In genomic region chr11:107675246-107675645, GRCm38 (mm10) we compare ENCODE assay signal across 33 mouse cellular contexts. TPM values are rescaled to one million over a fixed set of nuclear protein-coding genes. Genes with fewer than 3 reads are reported as not detected.
DNase-seq lines count a peak whose midpoint lies in the region; ATAC-seq lines count a peak whose summit lies in the region.
"Had no signal": no experiment of that assay in that cellular context is flagged by ENCODE, and none has a peak within 500 bp of the region (broad histone marks: within the 10 kb centered on the region; RNA-seq: fewer than 3 reads in every experiment).

No protein-coding gene starts in this region.

- H3K9me3 ChIP-seq in hindbrain, embryonic 13.5 days, result no peaks in the 10 kb centered on the region
- H3K9me3 ChIP-seq in hindbrain, embryonic 14.5 days (ENCODE audit: control insufficient read depth, low read length), result no peaks in the 10 kb centered on the region
- H3K9me3 ChIP-seq: heart, embryonic 13.5 days; liver, embryonic 12.5 days; megakaryocyte, embryonic 14.5 days; neural tube, embryonic 12.5 days had no signal

- no peaks in the 10 kb centered on the region for H3K27me3 ChIP-seq in hindbrain, embryonic 13.5 days
- H3K27me3 ChIP-seq in hindbrain, embryonic 14.5 days (ENCODE audit: control insufficient read depth, insufficient read depth, low read length), result no peaks in the 10 kb centered on the region
- H3K27me3 ChIP-seq: CH12.LX; forebrain, embryonic 13.5 days; heart, embryonic 13.5 days; liver, embryonic 12.5 days; megakaryocyte, embryonic 14.5 days; neural tube, embryonic 12.5 days had no signal

- WGBS in hindbrain, embryonic 13.5 days, result 83% methylated on average over 10 of the region's 10 CpGs
- 86% methylated on average over 10 of the region's 10 CpGs for WGBS in hindbrain, embryonic 14.5 days

- no peak for ATAC-seq in hindbrain, embryonic 13.5 days (ENCODE audit: low FRiP score)
- ATAC-seq in hindbrain, embryonic 14.5 days (ENCODE audit: low FRiP score), result no peak
- no peak for ATAC-seq in cerebellum, adult (ENCODE audit: insufficient number of reproducible peaks, low FRiP score, low TSS enrichment)
- ATAC-seq: forebrain, embryonic 13.5 days; hindbrain, embryonic 16.5 days; liver, embryonic 12.5 days; liver, postnatal 0 days; midbrain, embryonic 16.5 days had no signal

- peaks cover 21% of the 10 kb centered on the region for H3K4me1 ChIP-seq in hindbrain, embryonic 13.5 days (replicated peaks)
- peaks cover 16% of the 10 kb centered on the region for H3K4me1 ChIP-seq in hindbrain, embryonic 14.5 days (replicated peaks; ENCODE audit: control insufficient read depth, insufficient read depth, low read length)
- H3K4me1 ChIP-seq: liver, embryonic 12.5 days had no signal

- H3K36me3 ChIP-seq in hindbrain, embryonic 13.5 days, result peaks cover 36% of the 10 kb centered on the region
- peaks cover 44% of the 10 kb centered on the region for H3K36me3 ChIP-seq in hindbrain, embryonic 14.5 days (replicated peaks; ENCODE audit: control insufficient read depth, insufficient read depth)

- peak overlapping the region; percentile 48; the same call in 1 of the 2 replicates for H3K27ac ChIP-seq in hindbrain, embryonic 13.5 days
- no peak overlapping the region for H3K27ac ChIP-seq in hindbrain, embryonic 14.5 days
- H3K27ac ChIP-seq: forebrain, embryonic 13.5 days; heart, adult 2 months; heart, embryonic 13.5 days; liver, embryonic 12.5 days; neural tube, embryonic 12.5 days had no signal

- no peak overlapping the region for H3K4me2 ChIP-seq in hindbrain, embryonic 13.5 days
- H3K4me2 ChIP-seq in hindbrain, embryonic 14.5 days (replicated peaks), result no peak overlapping the region
- H3K4me2 ChIP-seq: liver, embryonic 12.5 days; neural tube, embryonic 12.5 days had no signal

- peak; percentile 31 to 74 for DNase-seq in adrenal gland, adult (ENCODE audit: inconsistent age in 2 of 2, low spot score in 1 of 2)
- no peak for DNase-seq in adrenal gland, postnatal 4 days (ENCODE audit: low spot score in 2 of 2)
- no peak for DNase-seq in hindbrain, embryonic 14.5 days (ENCODE audit: low spot score)
- DNase-seq in NIH3T3 (ENCODE audit: low read depth), result peak; percentile 8
- DNase-seq in adrenal gland, postnatal 14 days, result peak; percentile 38
- no peak for DNase-seq in natural killer cell, adult 2 months (ENCODE audit: low spot score in 2 of 2)
- DNase-seq: cerebellum, adult 2 months; cerebellum, postnatal 14 days; gastrocnemius, postnatal 25 days; heart, adult 2 months; heart, postnatal 10 days; kidney, adult 18-20 months; kidney, postnatal 4 days; left cerebral cortex, postnatal 4 days; liver, postnatal 0 days; lung, postnatal 4 days; thymus, postnatal 14 days had no signal

- no peak overlapping the region for H3K4me3 ChIP-seq in hindbrain, embryonic 13.5 days
- H3K4me3 ChIP-seq in hindbrain, embryonic 14.5 days (replicated peaks; ENCODE audit: low read length), result no peak overlapping the region
- H3K4me3 ChIP-seq: forebrain, embryonic 13.5 days; heart, adult 2 months; heart, embryonic 13.5 days; liver, embryonic 12.5 days; megakaryocyte, embryonic 14.5 days; neural tube, embryonic 12.5 days had no signal

- no peak overlapping the region for H3K9ac ChIP-seq in hindbrain, embryonic 13.5 days
- no peak overlapping the region for H3K9ac ChIP-seq in hindbrain, embryonic 14.5 days
- H3K9ac ChIP-seq: forebrain, embryonic 13.5 days; heart, embryonic 13.5 days; liver, embryonic 12.5 days; liver, postnatal 0 days; neural tube, embryonic 12.5 days had no signal

RNA-seq across cellular contexts. Expression of gene Cacng1, which starts 41.1 kb away (rescaled TPM):
- 10 to 100 TPM in 1 of 2 experiments, 1 to 10 TPM in 1; 2.4 to 11.1 TPM for total RNA-seq in adrenal gland, postnatal 4 days (2021)
- 0.31 and 0.35 TPM in 2 replicates for polyA plus RNA-seq in hindbrain, embryonic 13.5 days (2015; fragmentation: Nextera tagmentation; extraction: Ambion mirVana)
- 0.17 and 0.52 TPM in 2 replicates for polyA plus RNA-seq in hindbrain, embryonic 14.5 days (2014; fragmentation: Nextera tagmentation; extraction: Ambion mirVana)
- 0.26 TPM in 1 of 2 replicates, not detected in the other for total RNA-seq in adrenal gland, postnatal 14 days (2021)
- total RNA-seq: CH12.LX; heart, adult 2 months; heart, postnatal 10 days; hematopoietic stem cell, adult 5-6 weeks; layer of hippocampus, adult 8-10 months; layer of hippocampus, postnatal 25 days had no signal
- polyA plus RNA-seq: embryonic facial prominence, embryonic 11.5 days; forebrain, embryonic 13.5 days; intestine, embryonic 14.5 days; liver, embryonic 12.5 days; stomach, embryonic 14.5 days had no signal

Comparison
In these comparisons a context has a peak if more than half of its experiments do, and no peak if none do; other contexts are left out.
1. DNase-seq: peak in adrenal gland, adult (2 of 2), NIH3T3 (single experiment) and adrenal gland, postnatal 14 days (single experiment); none in adrenal gland, postnatal 4 days (0 of 2), hindbrain, embryonic 14.5 days (single experiment) and natural killer cell, adult 2 months (0 of 2).